Mouse (Mus musculus) embryonic stem cell, embryonic (primary cell): Measurements from ENCODE around the gene Vmac.

Experiments used
- CTCF ChIA-PET, 4 experiments: fragments of 300-600 bp in 2 of 4; fragments of 350-600 bp in 2 of 4; sonication (Branson Sonifier 250); formaldehyde crosslinking; loops; one replicate each; lab custom pipeline; 2022; ENCODE audit warnings: inconsistent platforms in 2 of 4; lab: Charles Lee
- POLR2A ChIA-PET, 4 experiments: fragments of 300-600 bp in 2 of 4; fragments of 350-600 bp in 2 of 4; sonication (Branson Sonifier 250); formaldehyde crosslinking; loops; one replicate each; lab custom pipeline; 2022; ENCODE audit warnings: antibody characterized with exemption in 4 of 4, inconsistent platforms in 1 of 4; lab: Charles Lee

Vmac gene

DNA sequence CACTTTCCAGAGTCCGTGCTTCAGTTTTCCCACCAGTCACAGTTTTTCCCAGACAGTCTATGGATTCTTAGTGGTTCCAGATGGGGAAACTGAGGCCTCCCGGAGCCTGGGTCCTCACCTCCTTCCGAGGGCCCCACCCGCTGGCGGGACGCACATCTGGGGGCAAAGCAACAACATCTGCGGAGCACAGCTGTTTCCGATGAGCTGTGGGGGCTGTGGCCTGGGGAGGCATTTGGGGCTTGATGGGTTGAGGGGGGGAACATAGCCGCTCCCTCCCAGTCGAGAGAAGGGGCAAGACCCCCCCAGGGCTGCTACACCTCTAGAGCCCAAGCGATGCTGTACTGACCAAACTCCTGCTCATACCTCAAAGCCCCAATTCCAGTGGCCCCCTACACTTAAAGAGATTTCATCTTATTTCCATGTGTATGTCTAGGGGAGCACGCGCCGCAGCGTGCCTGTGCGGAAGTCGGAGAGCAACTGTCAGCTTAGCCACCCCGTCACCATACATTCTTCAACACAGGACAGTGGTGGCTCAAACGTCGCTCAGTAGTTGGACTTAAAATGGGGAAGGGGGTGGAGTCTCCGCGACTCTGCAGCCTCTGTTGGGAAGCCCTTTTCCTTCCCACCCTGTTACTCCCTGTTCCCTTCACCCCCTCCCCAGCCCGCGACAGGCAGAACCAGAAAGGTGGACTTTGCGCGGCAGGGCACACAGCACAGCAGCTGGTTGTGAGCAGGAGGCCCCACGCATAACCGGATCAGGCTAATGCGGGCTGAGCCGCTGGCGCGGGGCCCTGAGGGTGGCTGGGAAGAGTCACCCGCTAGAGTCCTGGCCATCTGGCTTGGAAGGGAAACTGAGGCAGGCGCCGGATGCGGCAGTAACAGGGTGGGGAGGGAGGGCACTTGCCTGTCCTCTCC lies 36.7 kb upstream of the Vmac start:
- ChIA-PET CTCF (interaction anchor here in 3 of 4 experiments (0.5 to 1.7 kb wide), 8 partner anchors 10 to 242 kb away, joined by 3 to 9 read pairs (median 4); partner anchors contain the start of genes Dus3l (in 2 of the 3) and Alkbh7 (in 1 of the 3)), POLR2A (interaction anchor here in 3 of 4 experiments (0.6 to 4.0 kb wide), 18 partner anchors 7 to 700 kb away, joined by 3 to 27 read pairs (median 3); partner anchors contain the start of genes Dus3l (in 3 of the 3) and Ndufa11 (in 1 of the 3))

DNA sequence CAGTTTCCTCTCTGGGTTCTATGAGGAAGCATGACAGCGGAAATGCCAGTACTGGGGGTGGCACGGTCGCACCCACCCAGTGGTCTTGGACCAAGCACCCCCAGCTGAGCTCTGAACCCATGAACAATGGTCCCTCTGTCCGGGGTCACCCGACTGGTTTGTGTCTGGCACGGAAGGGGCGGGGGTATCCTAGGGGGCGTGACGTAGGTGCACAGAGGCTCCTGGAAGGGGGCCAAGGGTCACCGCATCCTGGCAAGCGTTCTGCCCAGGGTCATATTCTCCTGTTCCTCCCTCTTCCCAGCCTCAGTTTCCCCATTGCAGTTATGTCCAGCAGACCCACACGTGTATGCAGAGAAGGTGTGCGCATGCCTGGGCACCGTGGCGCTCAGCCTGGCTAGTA lies 35.6 kb upstream of the Vmac start:
- ChIA-PET CTCF (interaction anchor here (0.6 to 1.7 kb wide), 8 partner anchors 14 to 145 kb away, joined by 3 to 9 read pairs (median 6); partner anchors contain the start of gene Ranbp3 (in 1 of the 4)), POLR2A (interaction anchor here in 3 of 4 experiments (0.6 to 4.0 kb wide), 16 partner anchors 8 to 183 kb away, joined by 3 to 25 read pairs (median 4); partner anchors contain the start of genes Dus3l (in 1 of the 3), Ndufa11 (in 1 of the 3), Ranbp3 (in 1 of the 3) and Vmac (in 1 of the 3))

DNA sequence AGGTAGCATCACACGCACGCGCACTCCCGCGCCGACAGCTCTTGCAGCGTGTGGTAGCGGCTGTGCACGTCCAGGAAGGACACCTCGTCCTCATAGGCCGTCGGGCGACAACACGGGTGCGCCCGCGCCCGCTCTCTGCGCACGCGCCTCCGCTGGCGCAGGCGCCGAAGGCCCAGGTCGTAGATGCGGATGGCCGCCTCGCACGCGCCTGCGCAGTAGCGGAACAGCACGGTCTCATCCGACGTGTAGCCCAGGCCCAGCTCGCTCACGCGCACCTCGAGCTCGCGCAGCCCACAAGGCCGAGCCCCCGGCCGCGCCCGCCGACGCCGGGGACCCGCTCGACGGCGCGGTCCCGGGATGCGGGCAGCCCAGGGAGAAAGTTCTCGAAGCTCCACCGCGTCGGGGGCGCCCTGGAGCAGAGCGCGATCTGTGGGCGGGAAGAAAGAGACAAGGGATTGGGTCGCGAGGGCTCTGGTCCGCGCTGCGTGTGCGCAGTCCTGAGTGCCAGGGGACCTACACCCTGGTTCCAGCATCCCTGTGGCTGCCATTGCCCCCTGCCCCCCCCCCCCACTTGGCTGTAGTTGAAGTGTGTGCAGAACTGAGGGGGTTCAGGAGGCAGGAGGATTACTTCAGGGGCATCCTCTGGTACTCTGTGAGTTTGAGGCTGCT lies 33.7 kb upstream of the Vmac start:
- ChIA-PET CTCF (interaction anchor here in 3 of 4 experiments (0.6 to 2.7 kb wide), 7 partner anchors 14 to 496 kb away, joined by 3 to 11 read pairs (median 5); partner anchors contain the start of genes Alkbh7 (in 1 of the 3) and Mllt1 (in 1 of the 3)), POLR2A (interaction anchor here in 3 of 4 experiments (0.6 to 4.0 kb wide), 34 partner anchors 10 to 538 kb away, joined by 3 to 25 read pairs (median 4); partner anchors contain the start of genes Ranbp3 (in 3 of the 3), Dus3l (in 2 of the 3), Rpl36 (in 2 of the 3) and 2410015M20Rik (in 1 of the 3))

- CTCF ChIA-PET = interaction anchor here in 2 of 4 experiments (0.5 to 1.1 kb wide), 3 partner anchors 8 to 313 kb away, joined by 3 to 4 read pairs (median 3); no protein-coding TSS in a partner anchor
- POLR2A ChIA-PET = interaction anchor here in 2 of 4 experiments (0.6 to 1.9 kb wide), 11 partner anchors 8 to 665 kb away, joined by 3 to 9 read pairs (median 3); partner anchors contain the start of genes Hdgfl2 (in 1 of the 2) and Nrtn (in 1 of the 2)
These were observed 26.4 kb upstream of the Vmac start for GRCm38 (mm10) chr17:56744173-56744572.

GRCm38 (mm10) chr17:56740788-56741160 lies 23.0 kb upstream of the Vmac start:
- POLR2A ChIA-PET = interaction anchor here in 2 of 4 experiments (0.9 to 6.2 kb wide), 6 partner anchors 9 to 114 kb away, joined by 3 to 30 read pairs (median 6); partner anchors contain the start of genes Dus3l (in 1 of the 2), Lonp1 (in 1 of the 2), Ndufa11 (in 1 of the 2) and Rfx2 (in 1 of the 2)
- CTCF ChIA-PET = interaction anchor here in 1 of 4 experiments (1.3 to 2.0 kb wide), 2 partner anchors 13 to 390 kb away, joined by 4 to 5 read pairs; no protein-coding TSS in a partner anchor

DNA sequence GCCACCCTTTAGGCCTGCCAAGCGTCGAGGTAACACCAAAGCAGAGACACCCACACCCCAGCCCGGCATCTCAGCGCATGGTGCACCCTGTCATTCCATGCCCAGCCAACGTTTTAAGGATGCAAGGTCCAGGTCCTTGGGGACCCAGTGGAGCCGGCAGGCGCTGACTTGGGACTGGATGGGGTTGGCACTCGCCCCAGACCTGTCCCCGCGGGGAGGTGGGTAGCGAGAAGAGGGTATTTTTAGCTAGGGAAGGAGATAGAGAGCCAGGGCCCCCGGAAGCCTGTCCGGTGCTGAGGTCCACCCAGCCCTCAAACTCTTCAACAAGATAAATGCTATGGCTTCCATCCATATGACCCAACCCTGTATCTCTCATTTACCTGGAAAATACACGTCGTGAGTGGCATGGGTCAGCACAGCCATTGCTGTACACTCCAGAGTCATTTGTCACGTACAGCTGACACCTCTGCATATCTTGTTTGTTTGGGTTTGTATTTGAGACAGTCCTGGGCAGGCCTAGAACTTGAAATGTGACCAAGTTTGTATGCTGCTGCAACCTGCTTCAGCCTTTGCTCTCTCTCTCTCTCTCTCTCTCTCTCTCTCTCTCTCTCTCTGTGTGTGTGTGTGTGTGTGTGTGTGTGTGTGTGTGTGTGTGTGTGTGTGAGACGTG lies 22.4 kb upstream of the Vmac start:
- CTCF ChIA-PET = no interaction called here

DNA sequence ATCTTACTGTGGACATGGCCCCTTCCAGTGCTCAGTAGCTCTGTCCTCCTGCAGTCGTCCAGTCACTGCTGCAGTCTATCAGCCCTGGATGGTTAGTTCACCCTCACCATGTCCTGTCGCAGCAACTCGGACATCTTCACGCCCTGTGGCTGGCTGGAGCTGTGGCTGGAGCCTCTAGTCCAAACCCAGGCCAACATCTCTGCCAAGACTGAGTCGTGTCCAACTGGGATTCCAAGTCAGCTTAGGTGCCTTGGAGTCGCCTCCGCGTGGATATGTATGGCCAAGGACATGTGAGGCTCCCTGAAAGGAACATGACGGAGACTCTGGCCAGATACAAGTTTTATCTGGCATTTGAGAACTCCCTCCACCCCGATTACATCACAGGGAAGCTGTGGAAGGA lies 20.4 kb upstream of the Vmac start:
- POLR2A ChIA-PET = interaction anchor here in 3 of 4 experiments (0.6 to 6.2 kb wide), 12 partner anchors 10 to 434 kb away, joined by 3 to 30 read pairs (median 5); partner anchors contain the start of genes Nrtn (in 1 of the 3) and Ranbp3 (in 1 of the 3)
- CTCF ChIA-PET = interaction anchor here in 2 of 4 experiments (1.2 to 2.0 kb wide), 4 partner anchors 13 to 400 kb away, joined by 3 to 11 read pairs (median 4); no protein-coding TSS in a partner anchor

More for the DNA sequence above, 22.4 kb upstream of the Vmac start:
- POLR2A ChIA-PET = interaction anchor here in 3 of 4 experiments (0.7 to 6.2 kb wide), 8 partner anchors 9 to 113 kb away, joined by 3 to 30 read pairs (median 4); partner anchors contain the start of genes Dus3l (in 1 of the 3), Lonp1 (in 1 of the 3), Ndufa11 (in 1 of the 3) and Rfx2 (in 1 of the 3)

DNA sequence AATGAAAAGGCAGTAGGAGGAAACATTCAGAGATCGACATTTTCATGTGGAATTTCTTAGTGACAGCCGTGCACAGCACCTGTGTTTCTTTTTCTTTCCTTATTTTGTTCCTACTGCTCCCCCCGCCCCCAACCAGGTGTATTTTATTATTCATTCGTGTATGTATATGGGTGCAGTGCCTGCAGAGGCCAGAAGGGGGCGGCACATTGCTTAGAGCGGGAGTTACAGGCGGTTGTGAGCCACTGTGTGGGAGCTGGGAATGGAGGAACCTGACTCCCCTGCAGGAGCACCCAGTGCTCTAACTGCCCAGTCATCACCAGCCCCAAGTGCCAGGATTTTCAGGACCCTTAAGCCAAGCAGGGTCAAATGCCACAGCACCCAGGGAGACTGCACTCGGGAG lies 18.7 kb upstream of the Vmac start:
- CTCF ChIA-PET = interaction anchor here in 3 of 4 experiments (0.6 to 3.0 kb wide), 46 partner anchors 8 to 780 kb away, joined by 3 to 16 read pairs (median 4); partner anchors contain the start of genes Nrtn (in 2 of the 3), Dus3l (in 1 of the 3), Mllt1 (in 1 of the 3) and Ndufa11 (in 1 of the 3)

GRCm38 (mm10) chr17:56729656-56730055 lies 11.8 kb upstream of the Vmac start:
- ChIA-PET POLR2A (interaction anchor here in 3 of 4 experiments (0.6 to 5.0 kb wide), 18 partner anchors 7 to 145 kb away, joined by 3 to 68 read pairs (median 6); partner anchors contain the start of genes Ndufa11 (in 2 of the 3), Ranbp3 (in 2 of the 3), Vmac (in 2 of the 3) and Dus3l (in 1 of the 3)), CTCF (interaction anchor here in 2 of 4 experiments (1.1 to 3.0 kb wide), 2 partner anchors 28 to 176 kb away, joined by 3 to 12 read pairs; partner anchors contain the start of gene Nrtn (in 1 of the 2))

More for the DNA sequence above, 18.7 kb upstream of the Vmac start:
- POLR2A ChIA-PET = interaction anchor here in 2 of 4 experiments (0.6 to 6.2 kb wide), 20 partner anchors 8 to 457 kb away, joined by 3 to 30 read pairs (median 5); partner anchors contain the start of genes Dus3l (in 1 of the 2), Nrtn (in 1 of the 2) and Ranbp3 (in 1 of the 2)

- POLR2A ChIA-PET = interaction anchor here in 3 of 4 experiments (0.6 to 5.0 kb wide), 25 partner anchors 8 to 302 kb away, joined by 3 to 68 read pairs (median 5); partner anchors contain the start of genes Ndufa11 (in 2 of the 3), Ranbp3 (in 2 of the 3), Vmac (in 2 of the 3) and Dus3l (in 1 of the 3)
These were observed 11.3 kb upstream of the Vmac start for GRCm38 (mm10) chr17:56729151-56729550.

GRCm38 (mm10) chr17:56728117-56728516 lies 10.3 kb upstream of the Vmac start:
- CTCF ChIA-PET = interaction anchor here (0.6 to 3.0 kb wide), 12 partner anchors 8 to 550 kb away, joined by 3 to 16 read pairs (median 4); partner anchors contain the start of gene Nrtn (in 1 of the 4)
- POLR2A ChIA-PET = interaction anchor here (0.7 to 5.0 kb wide), 44 partner anchors 9 to 688 kb away, joined by 3 to 68 read pairs (median 4); partner anchors contain the start of genes Ndufa11 (in 3 of the 4), Vmac (in 3 of the 4), Lonp1 (in 2 of the 4) and Nrtn (in 2 of the 4)

More at GRCm38 (mm10) chr17:56729151-56729550, 11.3 kb upstream of the Vmac start:
- CTCF ChIA-PET = interaction anchor here in 3 of 4 experiments (0.5 to 3.0 kb wide), 5 partner anchors 7 to 190 kb away, joined by 3 to 16 read pairs (median 5); partner anchors contain the start of gene Nrtn (in 1 of the 3)

- ChIA-PET CTCF (interaction anchor here (0.6 to 3.0 kb wide), 12 partner anchors 9 to 551 kb away, joined by 3 to 16 read pairs (median 4); partner anchors contain the start of gene Nrtn (in 1 of the 4)), POLR2A (interaction anchor here (0.7 to 5.0 kb wide), 43 partner anchors 9 to 688 kb away, joined by 3 to 68 read pairs (median 4); partner anchors contain the start of genes Ndufa11 (in 3 of the 4), Vmac (in 3 of the 4), Nrtn (in 2 of the 4) and Chaf1a (in 1 of the 4))
These were observed 9.8 kb upstream of the Vmac start for GRCm38 (mm10) chr17:56727659-56728058.

DNA sequence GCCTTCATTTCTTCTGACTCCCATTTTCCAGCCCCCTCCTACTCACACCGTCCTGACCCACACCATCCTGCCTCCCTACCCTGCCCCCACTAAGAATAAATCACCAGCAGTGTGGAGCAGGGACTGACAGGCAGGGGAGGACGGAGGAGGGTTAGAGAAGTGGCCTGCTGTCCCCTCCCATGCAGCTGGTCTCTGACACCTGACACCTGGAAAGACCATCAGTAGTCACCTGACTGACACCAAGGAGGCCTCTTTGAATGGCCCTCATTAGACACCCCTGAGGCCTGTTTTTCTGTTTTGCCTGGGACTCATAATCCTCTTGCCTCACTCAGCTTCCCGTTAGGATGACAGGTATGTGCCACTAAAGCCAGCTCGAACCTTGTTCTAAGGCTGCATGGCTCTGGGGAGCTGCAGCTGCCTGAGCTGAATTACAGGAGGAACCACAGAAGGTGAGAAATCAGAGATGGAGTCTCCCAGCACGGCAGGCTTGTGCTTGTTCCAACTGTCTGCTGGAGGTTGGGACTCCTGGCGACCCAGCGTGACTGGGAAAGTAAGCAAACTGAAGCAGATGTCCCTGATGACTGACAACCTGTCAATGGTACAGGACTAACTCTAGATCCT lies 9.3 kb upstream of the Vmac start:
- ChIA-PET POLR2A (interaction anchor here in 3 of 4 experiments (0.8 to 5.0 kb wide), 41 partner anchors 10 to 687 kb away, joined by 3 to 68 read pairs (median 5); partner anchors contain the start of genes Ndufa11 (in 3 of the 3), Vmac (in 3 of the 3), Nrtn (in 2 of the 3) and Chaf1a (in 1 of the 3)), CTCF (interaction anchor here in 3 of 4 experiments (0.6 to 3.0 kb wide), 11 partner anchors 9 to 174 kb away, joined by 3 to 16 read pairs (median 3); partner anchors contain the start of gene Nrtn (in 1 of the 3))

GRCm38 (mm10) chr17:56723419-56724161 lies 5.8 kb upstream of the Vmac start:
- ChIA-PET CTCF (no interaction called here), POLR2A (interaction anchor here in 2 of 4 experiments (0.9 to 8.0 kb wide), 10 partner anchors 12 to 150 kb away, joined by 3 to 100 read pairs (median 4); partner anchors contain the start of gene Acsbg2 (in 1 of the 2))
